Mouse (Mus musculus) MEL (cell line): ENCODE measurements around the gene Rab34. TPM values are rescaled to one million over a fixed set of nuclear protein-coding genes. Genes with fewer than 3 reads are reported as not detected.

ENCODE experiments used
- DNase-seq: peaks from one replicate; pipeline ENCODE4 v3.0.0; 2011; ENCODE audit warnings: low read depth, low spot score
- H3K27ac ChIP-seq: 2 replicates; pipeline ENCODE4 v1.5.1; 2012; ENCODE audit warnings: low read depth, mild to moderate bottlenecking, control low read depth, low read length, moderate library complexity; ENCODE audit not compliant: control insufficient read depth
- H3K27me3 ChIP-seq, 2 experiments: fragments of 150-350 bp in 1 of 2; sonication (generic) in 1 of 2; 2 replicates each; pipeline ENCODE4 v1.6.1; 2012; ENCODE audit warnings: low read length in 2 of 2, mild to moderate bottlenecking in 2 of 2, improper control_type of control experiment in 1 of 2, moderate library complexity in 1 of 2; ENCODE audit not compliant: insufficient read depth in 2 of 2, control insufficient read depth in 1 of 2
- H3K36me3 ChIP-seq, 2 experiments: 2 replicates each; pipeline ENCODE4 v1.6.1; 2012 to 2014; ENCODE audit warnings: low read length in 2 of 2, improper control_type of control experiment in 1 of 2, inconsistent platforms in 1 of 2, mild to moderate bottlenecking in 1 of 2; ENCODE audit not compliant: insufficient read depth in 2 of 2, control insufficient read depth in 1 of 2
- H3K4me1 ChIP-seq, 2 experiments: fragments of 150-350 bp in 1 of 2; sonication (generic) in 1 of 2; 2 replicates each; pipeline ENCODE4 v1.6.1; 2012; ENCODE audit warnings: low read length in 2 of 2, improper control_type of control experiment in 1 of 2, mild to moderate bottlenecking in 1 of 2; ENCODE audit not compliant: insufficient read depth in 2 of 2, control insufficient read depth in 1 of 2
- H3K4me3 ChIP-seq, 2 experiments: fragments of 150-350 bp in 1 of 2; sonication (generic) in 1 of 2; 2 replicates each; pipeline ENCODE4 v1.5.1; 2012; ENCODE audit warnings: low read depth in 2 of 2, low read length in 2 of 2, mild to moderate bottlenecking in 2 of 2, moderate library complexity in 2 of 2, control low read depth in 1 of 2, improper control_type of control experiment in 1 of 2; ENCODE audit not compliant: control insufficient read depth in 1 of 2, insufficient read depth in 1 of 2
- H3K79me2 ChIP-seq: 2 replicates; pipeline ENCODE4 v1.6.1; 2012; ENCODE audit warnings: mild to moderate bottlenecking, low read length, moderate library complexity; ENCODE audit not compliant: control insufficient read depth, poor library complexity, insufficient read depth
- H3K9ac ChIP-seq: 2 replicates; pipeline ENCODE4 v1.6.1; 2012; ENCODE audit warnings: low read depth, mild to moderate bottlenecking, control low read depth, low read length, moderate library complexity; ENCODE audit not compliant: control insufficient read depth, poor library complexity, severe bottlenecking
- H3K9me3 ChIP-seq: fragments of 150-350 bp; sonication (generic); replicated peaks from 2 replicates; pipeline ENCODE4 v1.6.1; 2012; ENCODE audit warnings: mild to moderate bottlenecking, low read length, improper control_type of control experiment, moderate library complexity; ENCODE audit not compliant: insufficient read depth
- CHD2 ChIP-seq: IDR thresholded peaks from 2 replicates; pipeline ENCODE4 v1.6.1; 2011; ENCODE audit warnings: low read length, improper control_type of control experiment
- CTCF ChIP-seq, 3 experiments: IDR thresholded peaks in 2 of 3; conservative IDR thresholded peaks in 1 of 3; 2 replicates each; pipeline ENCODE4 v1.5.1; 2011 to 2012; ENCODE audit warnings: low read length in 3 of 3, low read depth in 2 of 3, mild to moderate bottlenecking in 2 of 3, improper control_type of control experiment in 1 of 3, inconsistent platforms in 1 of 3, mixed read lengths in 1 of 3, moderate library complexity in 1 of 3; ENCODE audit not compliant: control insufficient read depth in 1 of 3, insufficient read depth in 1 of 3, poor library complexity in 1 of 3, severe bottlenecking in 1 of 3
- E2F4 ChIP-seq: IDR thresholded peaks from 2 replicates; pipeline ENCODE4 v1.6.1; 2011; ENCODE audit warnings: low read depth, low read length, improper control_type of control experiment, borderline replicate concordance
- ELF1 ChIP-seq: IDR thresholded peaks from 2 replicates; pipeline ENCODE4 v1.6.1; 2014; ENCODE audit warnings: low read depth, mild to moderate bottlenecking, inconsistent platforms, low read length, improper control_type of control experiment, moderate library complexity
- EP300 ChIP-seq, 2 experiments: IDR thresholded peaks; 2 replicates each; pipeline ENCODE4 v1.6.1; 2011; ENCODE audit warnings: improper control_type of control experiment in 2 of 2, low read length in 2 of 2, low read depth in 1 of 2, mild to moderate bottlenecking in 1 of 2
- ETS1 ChIP-seq: IDR thresholded peaks from 2 replicates; pipeline ENCODE4 v1.6.1; 2012; ENCODE audit warnings: low read depth, mild to moderate bottlenecking, inconsistent platforms, low read length, improper control_type of control experiment, moderate library complexity
- GABPA ChIP-seq: IDR thresholded peaks from 2 replicates; pipeline ENCODE4 v1.6.1; 2012; ENCODE audit warnings: low read depth, mild to moderate bottlenecking, inconsistent platforms, low read length, improper control_type of control experiment, moderate library complexity
- JUND ChIP-seq: IDR thresholded peaks from 2 replicates; pipeline ENCODE4 v1.6.1; 2011; ENCODE audit warnings: low read depth, mild to moderate bottlenecking, improper control_type of control experiment, low read length
- KAT2A ChIP-seq: conservative IDR thresholded peaks from 2 replicates; pipeline ENCODE4 v1.6.1; 2012; ENCODE audit warnings: low read depth, low read length, improper control_type of control experiment, inconsistent platforms
- MAX ChIP-seq: IDR thresholded peaks from 2 replicates; pipeline ENCODE4 v1.6.1; 2011; ENCODE audit warnings: low read length, improper control_type of control experiment
- MAZ ChIP-seq: IDR thresholded peaks from 2 replicates; pipeline ENCODE4 v1.6.1; 2012; ENCODE audit warnings: low read depth, mild to moderate bottlenecking, inconsistent platforms, low read length, improper control_type of control experiment
- MEF2A ChIP-seq: IDR thresholded peaks from 2 replicates; pipeline ENCODE4 v1.6.1; 2014; ENCODE audit warnings: low read depth, mild to moderate bottlenecking, inconsistent platforms, low read length, improper control_type of control experiment; ENCODE audit not compliant: poor library complexity, insufficient replicate concordance, severe bottlenecking; ENCODE audit errors: extremely low read depth
- MXI1 ChIP-seq: IDR thresholded peaks from 2 replicates; pipeline ENCODE4 v1.6.1; 2011; ENCODE audit warnings: mild to moderate bottlenecking, low read depth, low read length, improper control_type of control experiment
- MYB ChIP-seq: IDR thresholded peaks from 2 replicates; pipeline ENCODE4 v1.6.1; 2011; ENCODE audit warnings: mild to moderate bottlenecking, low read depth, low read length, improper control_type of control experiment
- NELFE ChIP-seq: IDR thresholded peaks from 2 replicates; pipeline ENCODE4 v1.6.1; 2011; ENCODE audit warnings: low read depth, low read length, improper control_type of control experiment
- NRF1 ChIP-seq: IDR thresholded peaks from 2 replicates; pipeline ENCODE4 v1.6.1; 2014; ENCODE audit warnings: low read depth, mild to moderate bottlenecking, inconsistent platforms, low read length, improper control_type of control experiment, moderate library complexity; ENCODE audit not compliant: poor library complexity, insufficient read depth, severe bottlenecking
- POLR2AphosphoS2 ChIP-seq: IDR thresholded peaks from 2 replicates; pipeline ENCODE4 v1.6.1; 2011; ENCODE audit warnings: low read length, improper control_type of control experiment
- POLR2AphosphoS5 ChIP-seq: IDR thresholded peaks from 2 replicates; pipeline ENCODE4 v1.6.1; 2012; ENCODE audit warnings: low read depth, borderline replicate concordance, mild to moderate bottlenecking, inconsistent platforms, low read length, moderate library complexity, mixed read lengths
- RAD21 ChIP-seq: IDR thresholded peaks from 2 replicates; pipeline ENCODE4 v1.6.1; 2011; ENCODE audit warnings: mild to moderate bottlenecking, low read depth, low read length, improper control_type of control experiment
- SIN3A ChIP-seq: IDR thresholded peaks from 2 replicates; pipeline ENCODE4 v1.6.1; 2012; ENCODE audit warnings: low read length, improper control_type of control experiment, inconsistent platforms
- SMC3 ChIP-seq: IDR thresholded peaks from 2 replicates; pipeline ENCODE4 v1.6.1; 2011; ENCODE audit warnings: low read depth, low read length, improper control_type of control experiment
- TBP ChIP-seq: IDR thresholded peaks from 2 replicates; pipeline ENCODE4 v1.8.0; 2011; ENCODE audit warnings: low read depth, low read length, improper control_type of control experiment
- TCF12 ChIP-seq: IDR thresholded peaks from 2 replicates; pipeline ENCODE4 v1.6.1; 2014; ENCODE audit warnings: low read depth, mild to moderate bottlenecking, inconsistent platforms, low read length, improper control_type of control experiment, moderate library complexity
- UBTF ChIP-seq: IDR thresholded peaks from 2 replicates; pipeline ENCODE4 v1.6.1; 2012; ENCODE audit warnings: low read depth, mild to moderate bottlenecking, inconsistent platforms, low read length, improper control_type of control experiment, moderate library complexity, borderline replicate concordance; ENCODE audit not compliant: insufficient read depth
- USF1 ChIP-seq: IDR thresholded peaks from 2 replicates; pipeline ENCODE4 v1.6.1; 2014; ENCODE audit warnings: low read depth, mild to moderate bottlenecking, inconsistent platforms, low read length, improper control_type of control experiment, moderate library complexity
- USF2 ChIP-seq, 2 experiments: IDR thresholded peaks; 2 replicates each; pipeline ENCODE4 v1.6.1; 2011 to 2012; ENCODE audit warnings: improper control_type of control experiment in 2 of 2, low read length in 2 of 2, borderline replicate concordance in 1 of 2, inconsistent platforms in 1 of 2, low read depth in 1 of 2, mild to moderate bottlenecking in 1 of 2; ENCODE audit not compliant: insufficient read depth in 1 of 2
- ZC3H11A ChIP-seq: IDR thresholded peaks from 2 replicates; pipeline ENCODE4 v1.6.1; 2012; ENCODE audit warnings: low read depth, mild to moderate bottlenecking, inconsistent platforms, low read length, improper control_type of control experiment
- ZKSCAN1 ChIP-seq: IDR thresholded peaks from 2 replicates; pipeline ENCODE4 v1.6.1; 2012; ENCODE audit warnings: low read depth, mild to moderate bottlenecking, inconsistent platforms, low read length, improper control_type of control experiment, moderate library complexity
- ZMIZ1 ChIP-seq: IDR thresholded peaks from 2 replicates; pipeline ENCODE4 v1.6.1; 2012; ENCODE audit warnings: low read depth, mild to moderate bottlenecking, inconsistent platforms, low read length, improper control_type of control experiment, moderate library complexity
- polyA plus RNA-seq, 2 experiments: library from polyadenylated mRNA; stranded (reverse) in 1 of 2; unstranded in 1 of 2; fragments of >175 nt in 1 of 2; fragments of >200 nt in 1 of 2; gene quantifications; 2 replicates each; pipeline versions ENCODE4 v1.2.1 to v1.2.4; 2012; ENCODE audit warnings: low replicate concordance in 2 of 2, low read depth in 1 of 2; ENCODE audit not compliant: insufficient read length in 2 of 2, insufficient read depth in 1 of 2, missing spikeins in 1 of 2
- total RNA-seq: library from RNA; depleted of rRNA; stranded (reverse); fragments of 300-350 nt; gene quantifications from 2 replicates; pipeline ENCODE4 v1.2.3, GENCODE M21; 2012

Rab34 gene
- total and polyA plus RNA-seq, 3 experiments = 20.8 to 42.9 TPM; not detected in 1

- TF ChIP-seq UBTF (peak; percentile 10; the same call in 1 of the 2 replicates), TBP (peak; percentile 10; the same call in 1 of the 2 replicates), E2F4 (no peak), MXI1 (peak; percentile 74), ETS1 (peak; percentile 6), POLR2AphosphoS5 (no peak), RAD21 (peak; percentile 97)
- TF ChIP-seq, all 39 proteins: peak for 21
Measured at GRCm38 (mm10) chr11:78177903-78178858, 10.0 kb upstream of the Rab34 start (continued).

- DNase-seq = peak; percentile 97
- Histone ChIP-seq H3K9me3 (no peaks in the 10 kb centered on the region), H3K4me3 (peak overlapping the region; percentile 43 to 81), H3K36me3 (peaks cover 12 to 32% of the 10 kb centered on the region in 2 experiments), H3K9ac (peak overlapping the region; percentile 89), H3K4me1 (peaks cover 4 to 19% of the 10 kb centered on the region in 2 experiments; a peak in 2 of 4 replicates), H3K27me3 (no peaks in the 10 kb centered on the region), H3K79me2 (peaks cover 32% of the 10 kb centered on the region), H3K27ac (peak overlapping the region; percentile 96)
- no peak for TF ChIP-seq USF1
- no peak for TF ChIP-seq MYB
- TF ChIP-seq GABPA = no peak
- TF ChIP-seq ZMIZ1 = peak; percentile 81; the same call in 1 of the 2 replicates
- no peak for TF ChIP-seq JUND
- peak; percentile 85; the same call in 1 of the 2 replicates for TF ChIP-seq MXI1
- no peak; the same call in 1 of the 2 replicates for TF ChIP-seq TCF12
- TF ChIP-seq NRF1 = peak; percentile 60
- peak; percentile 74 for TF ChIP-seq MAX
- peak; percentile 5 for TF ChIP-seq NELFE
- TF ChIP-seq MAZ = 0 out of 2 replicates have a peak, but pooled peaks have one; percentile 35
- peak; percentile 67 for TF ChIP-seq TBP
- TF ChIP-seq UBTF = no peak
- TF ChIP-seq SMC3 = peak; percentile 15
- no peak for TF ChIP-seq KAT2A
- peak; percentile 92 for TF ChIP-seq POLR2AphosphoS5
- TF ChIP-seq SIN3A = peak; percentile 2
- peak; percentile 88 for TF ChIP-seq POLR2AphosphoS2
- TF ChIP-seq ZC3H11A = no peak
- no peak for TF ChIP-seq CTCF (IDR thresholded peaks at IDR 0.05 in 2 of 3, conservative IDR thresholded peaks at IDR 0.05 in 1 of 3; ENCODE audit: control insufficient read depth in 1 of 3, insufficient read depth in 1 of 3, low read depth in 2 of 3, low read length in 3 of 3, poor library complexity in 1 of 3, severe bottlenecking in 1 of 3)
- TF ChIP-seq MEF2A = no peak
- no peak for TF ChIP-seq ELF1
- no peak for TF ChIP-seq E2F4
- no peak for TF ChIP-seq ZKSCAN1
- no peak for TF ChIP-seq RAD21
- peak; percentile 77 for TF ChIP-seq CHD2
- TF ChIP-seq EP300 (IDR thresholded peaks at IDR 0.05; ENCODE audit: low read depth in 1 of 2, low read length in 2 of 2) = peak in 1 of 2 experiments; percentile 42; a peak in 1 of 4 replicates
- TF ChIP-seq USF2 (IDR thresholded peaks at IDR 0.05; ENCODE audit: borderline replicate concordance in 1 of 2, insufficient read depth in 1 of 2, low read depth in 1 of 2, low read length in 2 of 2) = no peak
- peak; percentile 50; the same call in 1 of the 2 replicates for TF ChIP-seq ETS1
Measured at GRCm38 (mm10) chr11:78178859-78179437, 9.3 kb upstream of the Rab34 start.
